Mouse (Mus musculus) heart, embryonic 11.5 days (tissue): ENCODE measurements around the gene Fam193a. TPM values are rescaled to one million over a fixed set of nuclear protein-coding genes. Genes with fewer than 3 reads are reported as not detected.

ENCODE experiments used
- ATAC-seq: fragments of 200-750 bp; cut with Nextera tagmentation; replicated peaks from 2 replicates; pipeline ENCODE4 v1.8.0; 2017; ENCODE audit warnings: moderate library complexity; ENCODE audit not compliant: insufficient number of reproducible peaks, low FRiP score, low TSS enrichment
- H3K27ac ChIP-seq: fragments of 300-500 bp; sonication (generic); 2 replicates; pipeline ENCODE4 v1.5.1; 2014; ENCODE audit warnings: mild to moderate bottlenecking, low read depth, low read length
- H3K27me3 ChIP-seq: fragments of 300-500 bp; sonication (generic); 2 replicates; pipeline ENCODE4 v1.6.1; 2014; ENCODE audit warnings: mild to moderate bottlenecking, low read length, mixed read lengths; ENCODE audit not compliant: control insufficient read depth, insufficient read depth
- H3K36me3 ChIP-seq: fragments of 300-500 bp; sonication (generic); 2 replicates; pipeline ENCODE4 v1.6.1; 2014; ENCODE audit warnings: mild to moderate bottlenecking, low read length, moderate library complexity, mixed read lengths; ENCODE audit not compliant: control insufficient read depth, insufficient read depth
- H3K4me1 ChIP-seq: fragments of 300-500 bp; sonication (generic); 2 replicates; pipeline ENCODE4 v1.6.1; 2014; ENCODE audit warnings: low read length; ENCODE audit not compliant: control insufficient read depth, insufficient read depth
- H3K4me2 ChIP-seq: fragments of 300-500 bp; sonication (generic); 2 replicates; pipeline ENCODE4 v1.6.1; 2014; ENCODE audit warnings: mild to moderate bottlenecking, moderate library complexity
- H3K4me3 ChIP-seq: fragments of 300-500 bp; sonication (generic); 2 replicates; pipeline ENCODE4 v1.5.1; 2014; ENCODE audit warnings: low read depth, low read length
- H3K9ac ChIP-seq: fragments of 300-500 bp; sonication (generic); 2 replicates; pipeline ENCODE4 v1.6.1; 2014; ENCODE audit warnings: mild to moderate bottlenecking, low read depth, low read length, moderate library complexity
- H3K9me3 ChIP-seq: fragments of 300-500 bp; sonication (generic); replicated peaks from 2 replicates; pipeline ENCODE4 v1.6.1; 2016; ENCODE audit warnings: low read length; ENCODE audit not compliant: control insufficient read depth
- WGBS: fragments of 180-500 bp; shearing (Covaris S2); extraction: QIAGEN DNeasy Blood & Tissue Kit; methylation state at CpG from one replicate; pipeline ENCODE4 v1.1.7; 2014; ENCODE audit not compliant: insufficient replicate concordance; 5-methylcytosine and 5-hydroxymethylcytosine counted together
- polyA plus RNA-seq: library from polyadenylated mRNA; unstranded; fragments of >200 nt; fragmentation: Nextera tagmentation; extraction: Ambion mirVana; gene quantifications from 2 replicates; pipeline ENCODE4 v1.2.1, GENCODE M21; 2014

Gene Fam193a
- polyA plus RNA-seq, 1 experiment from 2014 or later = 12.0 TPM

DNA sequence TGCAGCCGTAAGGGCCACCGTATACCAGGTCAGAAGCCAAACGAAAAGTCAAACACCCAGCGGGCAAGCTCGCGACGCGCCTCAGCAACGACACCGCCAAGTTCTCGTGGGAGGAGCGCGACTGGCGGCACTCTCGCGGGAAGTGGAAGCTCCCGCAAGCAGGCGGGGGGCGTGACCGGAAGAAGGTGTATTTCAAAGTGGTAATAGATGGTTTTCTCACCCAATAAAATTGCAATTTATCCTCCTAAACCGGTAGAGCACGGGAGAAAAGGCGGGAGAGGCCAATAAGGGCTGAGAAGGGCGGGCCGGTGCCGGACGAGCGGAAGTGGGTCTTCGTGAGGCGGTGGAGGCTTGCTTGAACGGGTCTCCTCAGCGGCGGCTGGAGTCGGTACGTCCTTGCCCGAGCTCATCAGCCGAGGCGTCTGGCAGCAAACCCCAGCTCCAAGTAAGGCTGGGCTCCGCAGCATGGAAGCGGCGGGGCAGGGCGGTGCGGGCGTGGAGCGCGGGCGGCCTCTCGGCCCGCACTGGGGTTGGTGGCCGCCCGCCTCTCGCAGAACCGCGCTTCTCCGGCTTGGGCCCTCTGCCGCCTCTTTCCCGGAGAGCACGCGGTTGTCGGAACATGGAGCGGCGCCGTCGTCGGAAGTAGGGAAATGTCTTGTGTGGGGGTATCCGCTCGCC, 33.5 kb upstream of the Fam193a start, which contains the start of gene Rnf4:
Gene Rnf4, plus strand, starts transcription at position 193 of the 678 bp plus-strand sequence.
- H3K27ac ChIP-seq = peak within 1 kb of the TSS; percentile 98
- H3K4me2 ChIP-seq = peak within 1 kb of the TSS; percentile 90
- H3K4me3 ChIP-seq = peak within 1 kb of the TSS; percentile 96
- H3K36me3 ChIP-seq = no peaks in the 10 kb centered on the region
- no peaks in the 10 kb centered on the region for H3K27me3 ChIP-seq
- no peaks in the 10 kb centered on the region for H3K9me3 ChIP-seq
- peak; percentile 94 for ATAC-seq
- peaks cover 7% of the 10 kb centered on the region for H3K4me1 ChIP-seq
- WGBS = under 1% methylated on average over 62 of the region's 67 CpGs
- H3K9ac ChIP-seq = peak within 1 kb of the TSS; percentile 99

DNA sequence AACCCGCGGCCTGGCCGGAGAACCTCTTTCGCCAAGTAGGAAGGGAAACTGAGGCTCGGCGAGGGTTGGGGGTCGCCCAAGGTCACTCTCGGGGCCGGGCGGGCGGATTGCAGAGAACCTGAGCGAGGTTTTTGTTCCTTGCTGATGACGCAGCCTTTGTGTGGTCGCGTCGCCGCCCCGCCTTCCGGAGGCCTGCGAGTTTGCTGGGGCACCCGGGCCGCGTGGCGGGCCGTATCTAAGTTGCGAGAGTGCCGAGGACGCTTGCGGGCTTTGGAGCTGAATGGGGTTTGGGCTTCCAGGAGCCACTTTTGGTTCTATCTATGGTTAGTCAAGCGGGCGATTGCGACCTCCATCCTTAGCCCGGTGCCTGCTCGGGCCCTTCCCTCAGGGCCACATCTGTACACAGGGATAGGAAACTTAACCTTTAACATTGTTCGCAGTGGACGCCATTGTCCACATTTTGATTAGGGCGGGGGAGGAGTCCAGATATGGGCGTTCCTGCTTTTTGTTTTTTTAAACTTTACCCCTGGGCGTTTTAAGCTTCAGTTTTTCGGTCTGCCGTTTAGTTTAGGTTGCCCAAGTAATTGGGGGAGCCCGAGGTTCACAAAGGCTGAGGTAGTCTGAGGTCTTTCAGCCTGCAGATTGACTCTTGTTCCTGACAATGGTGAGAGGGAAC, 32.8 kb upstream of the Fam193a start:
- Histone ChIP-seq H3K4me3 (peak overlapping the region; percentile 96), H3K27me3 (no peaks in the 10 kb centered on the region), H3K9ac (peak overlapping the region; percentile 99), H3K4me1 (peaks cover 7% of the 10 kb centered on the region), H3K27ac (peak overlapping the region; percentile 98), H3K4me2 (peak overlapping the region; percentile 87), H3K36me3 (no peaks in the 10 kb centered on the region), H3K9me3 (no peaks in the 10 kb centered on the region)
- under 1% methylated on average over 42 of the region's 42 CpGs for WGBS
- peak; percentile 35; the same call in 1 of the 2 replicates for ATAC-seq

DNA sequence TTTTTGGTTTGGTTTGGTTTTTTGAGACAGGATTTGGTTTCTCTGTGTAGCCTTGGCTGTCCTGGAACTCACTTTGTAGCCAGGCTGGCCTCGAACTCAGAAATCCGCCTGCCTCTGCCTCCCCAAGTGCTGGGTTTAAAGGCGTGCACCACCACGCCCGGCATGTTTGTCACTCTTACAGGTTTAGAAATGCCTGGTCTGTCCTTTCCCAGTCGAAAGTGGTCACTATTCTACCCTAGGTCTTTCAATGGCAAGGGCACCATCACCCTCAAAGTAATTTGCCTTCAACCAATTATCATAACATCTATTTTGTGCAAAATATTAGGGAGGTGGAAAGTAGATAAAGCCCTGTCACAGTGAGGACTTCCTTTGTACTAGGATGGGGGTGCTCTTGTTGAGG, 29.5 kb upstream of the Fam193a start:
- no peaks in the 10 kb centered on the region for H3K9me3 ChIP-seq
- peaks cover 4% of the 10 kb centered on the region for H3K36me3 ChIP-seq
- no peak for ATAC-seq
- 93% methylated on average over 6 of the region's 6 CpGs for WGBS
- H3K4me1 ChIP-seq = peaks cover 6% of the 10 kb centered on the region
- H3K27me3 ChIP-seq = no peaks in the 10 kb centered on the region
- H3K4me3 ChIP-seq = no peak overlapping the region
- no peak overlapping the region for H3K4me2 ChIP-seq
- H3K27ac ChIP-seq = no peak overlapping the region
- no peak overlapping the region for H3K9ac ChIP-seq

- Histone ChIP-seq H3K36me3 (peaks cover 41% of the 10 kb centered on the region), H3K27me3 (no peaks in the 10 kb centered on the region), H3K4me3 (no peak overlapping the region), H3K9me3 (no peaks in the 10 kb centered on the region), H3K9ac (no peak overlapping the region), H3K4me2 (no peak overlapping the region), H3K27ac (no peak overlapping the region), H3K4me1 (no peaks in the 10 kb centered on the region)
- WGBS = 90% methylated on average over 3 of the region's 3 CpGs
- ATAC-seq = no peak
These were observed 17.6 kb upstream of the Fam193a start for GRCm38 (mm10) chr5:34352084-34352631.

DNA sequence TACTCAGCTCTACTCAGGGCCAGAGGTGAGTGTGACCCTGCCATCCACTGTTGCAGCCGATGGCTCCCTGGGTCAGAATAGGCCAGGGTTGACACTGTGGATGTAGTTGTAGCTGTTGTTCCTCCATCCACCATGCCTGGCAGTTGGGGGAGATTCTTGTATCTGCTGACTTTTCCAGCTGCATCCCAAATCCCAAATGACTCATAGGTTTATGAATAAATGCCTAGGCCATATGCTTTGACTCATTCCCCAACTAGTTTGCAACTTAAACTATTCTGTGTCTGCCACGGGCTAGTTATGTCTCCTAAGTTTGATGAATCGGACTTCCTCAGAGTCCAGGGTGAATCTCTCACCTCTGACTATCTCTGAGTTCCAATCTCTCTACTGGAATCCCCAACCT, 9.5 kb upstream of the Fam193a start:
- H3K27me3 ChIP-seq = no peaks in the 10 kb centered on the region
- WGBS = 92% methylated on average over 3 of the region's 3 CpGs
- no peaks in the 10 kb centered on the region for H3K9me3 ChIP-seq
- no peaks in the 10 kb centered on the region for H3K4me1 ChIP-seq
- H3K27ac ChIP-seq = no peak overlapping the region
- no peak overlapping the region for H3K4me3 ChIP-seq
- no peak overlapping the region for H3K4me2 ChIP-seq
- no peak for ATAC-seq
- peaks cover 14% of the 10 kb centered on the region for H3K36me3 ChIP-seq
- no peak overlapping the region for H3K9ac ChIP-seq

DNA sequence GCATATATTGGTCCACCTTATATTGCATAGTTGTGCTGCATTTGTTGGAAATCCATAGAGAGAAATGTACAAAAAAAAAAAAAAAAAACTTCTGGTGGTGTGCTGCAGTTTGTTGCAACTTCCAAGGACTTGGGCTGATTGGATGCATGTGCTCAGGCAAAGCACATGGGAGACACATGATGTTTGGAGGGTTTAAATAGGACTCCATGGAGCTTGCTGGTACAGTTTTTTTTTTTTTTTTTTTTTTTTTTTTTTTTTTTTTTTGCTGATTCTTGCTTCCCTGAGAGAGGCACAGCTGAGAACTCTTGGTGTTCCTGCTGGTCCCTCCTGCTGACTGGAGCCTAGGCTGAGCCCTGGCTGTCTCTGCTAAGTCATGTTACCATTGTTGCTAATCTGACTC, 6.6 kb upstream of the Fam193a start:
- 0 out of 2 replicates have a peak, but pooled peaks cover 6% of the 10 kb centered on the region for H3K36me3 ChIP-seq
- no peak overlapping the region for H3K27ac ChIP-seq
- no peaks in the 10 kb centered on the region for H3K4me1 ChIP-seq
- no peaks in the 10 kb centered on the region for H3K9me3 ChIP-seq
- H3K9ac ChIP-seq = no peak overlapping the region
- no peak overlapping the region for H3K4me3 ChIP-seq
- H3K27me3 ChIP-seq = no peaks in the 10 kb centered on the region
- no peak for ATAC-seq
- H3K4me2 ChIP-seq = no peak overlapping the region

- Histone ChIP-seq H3K36me3 (0 out of 2 replicates have a peak, but pooled peaks cover 2% of the 10 kb centered on the region), H3K27me3 (no peaks in the 10 kb centered on the region), H3K4me3 (peak overlapping the region; percentile 96), H3K9ac (peak overlapping the region; percentile 84), H3K4me2 (peak overlapping the region; percentile 74), H3K4me1 (peaks cover 16% of the 10 kb centered on the region), H3K9me3 (no peaks in the 10 kb centered on the region), H3K27ac (peak overlapping the region; percentile 85)
- WGBS = 60% methylated on average over 7 of the region's 7 CpGs
- ATAC-seq = no peak
These were observed 1.0 kb upstream of the Fam193a start for GRCm38 (mm10) chr5:34368551-34369290.

DNA sequence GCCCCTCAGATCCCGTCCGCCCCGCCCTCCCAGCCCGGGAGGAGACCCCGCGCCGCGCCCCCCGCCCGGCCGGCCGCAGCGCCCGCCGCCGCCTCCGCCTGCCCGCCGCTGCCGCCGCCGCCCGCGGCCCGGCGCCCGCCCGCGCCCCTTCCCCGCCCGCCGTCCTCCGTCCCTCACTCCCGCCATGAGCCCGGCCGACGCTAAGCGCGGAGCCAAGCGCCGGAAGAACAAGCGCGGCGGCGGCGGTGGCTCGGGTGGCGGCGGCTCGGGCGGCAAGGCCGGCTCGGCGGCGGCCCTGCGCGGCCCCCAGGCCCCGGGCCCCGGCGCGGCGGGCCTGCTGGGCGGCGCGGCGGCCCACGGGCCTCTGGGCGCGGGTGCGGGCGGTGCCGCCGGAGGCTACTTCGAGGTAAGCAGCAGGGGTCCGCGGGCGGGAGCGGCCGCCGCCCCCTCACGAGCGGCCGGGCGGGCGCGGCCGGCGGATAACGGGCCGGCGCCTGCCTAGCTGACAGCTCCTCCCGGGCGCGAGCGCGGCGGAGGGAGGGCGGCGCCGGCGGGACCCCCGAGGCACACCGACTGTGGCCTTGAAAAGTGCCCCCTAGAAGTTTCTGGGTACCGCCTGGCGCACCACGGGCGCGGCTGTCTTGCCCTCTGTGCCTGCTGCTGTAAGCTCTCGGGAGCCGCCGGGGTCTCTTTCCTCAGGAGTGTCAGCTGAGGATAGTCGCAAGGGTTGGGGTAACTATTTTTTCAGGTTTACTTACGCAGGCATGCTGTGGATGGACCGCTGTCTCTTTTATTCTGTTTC, 490 bp downstream of the Fam193a start:
- H3K36me3 ChIP-seq = no peaks in the 10 kb centered on the region
- peaks cover 16% of the 10 kb centered on the region for H3K4me1 ChIP-seq
- H3K9me3 ChIP-seq = no peaks in the 10 kb centered on the region
- peak overlapping the region; percentile 66 for H3K27ac ChIP-seq
- no peak; the same call in 1 of the 2 replicates for ATAC-seq
- H3K9ac ChIP-seq = peak overlapping the region; percentile 88
- H3K4me2 ChIP-seq = peak overlapping the region; percentile 71
- no peaks in the 10 kb centered on the region for H3K27me3 ChIP-seq
- peak overlapping the region; percentile 96 for H3K4me3 ChIP-seq
- under 1% methylated on average over 69 of the region's 114 CpGs for WGBS
